Mouse (Mus musculus): ENCODE data around the gene C87436. TPM values are rescaled to one million over a fixed set of nuclear protein-coding genes. Genes with fewer than 3 reads are reported as not detected.
A peak's percentile ranks its signal among the peaks of the same experiment; 100 is the strongest.

C87436 gene
- polyA plus RNA-seq, 1 experiment from 2014 or later = 23.3 TPM

- Histone ChIP-seq H3K4me2 (replicated peaks; ENCODE audit: low read depth, low read length) (peak overlapping the region; percentile 58), H3K9me3 (ENCODE audit: control insufficient read depth, low read length) (no peaks in the 10 kb centered on the region), H3K4me1 (ENCODE audit: control insufficient read depth, insufficient read depth, low read length) (no peaks in the 10 kb centered on the region), H3K27me3 (ENCODE audit: control insufficient read depth, insufficient read depth, low read length) (no peaks in the 10 kb centered on the region), H3K4me3 (ENCODE audit: low read length) (peak overlapping the region; percentile 20; the same call in 1 of the 2 replicates), H3K9ac (ENCODE audit: low read depth, low read length) (no peak overlapping the region), H3K27ac (ENCODE audit: low read depth, low read length) (no peak overlapping the region), H3K36me3 (ENCODE audit: control insufficient read depth, insufficient read depth, low read length) (peaks cover 16% of the 10 kb centered on the region; the same call in 1 of the 2 replicates)
- no peak for ATAC-seq (ENCODE audit: low FRiP score, low TSS enrichment)
Observed at GRCm38 (mm10) chr6:86406306-86406705, 31.9 kb upstream of the C87436 start.

DNA sequence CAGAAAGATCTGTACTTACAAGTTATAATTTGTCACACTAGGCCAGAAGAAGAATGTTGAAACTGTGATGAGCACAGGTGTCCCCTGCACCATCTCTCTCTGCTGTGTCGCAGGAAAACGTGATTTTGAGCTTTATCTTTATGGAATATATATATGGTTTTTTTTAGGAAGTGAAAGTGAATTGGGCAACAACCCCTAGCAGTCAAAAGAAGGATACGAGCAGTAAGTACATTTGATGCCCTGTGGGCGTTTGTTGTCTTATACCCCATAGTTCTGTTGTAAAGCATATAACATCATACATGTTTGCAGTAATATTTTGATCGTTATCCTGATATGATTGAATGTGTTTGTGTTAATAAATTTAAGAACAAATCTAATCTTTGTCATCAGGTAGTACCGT is 19.5 kb upstream of the C87436 start:
- Histone ChIP-seq H3K4me3 (ENCODE audit: low read length) (no peak overlapping the region), H3K36me3 (ENCODE audit: control insufficient read depth, insufficient read depth, low read length) (peaks cover 75% of the 10 kb centered on the region), H3K4me1 (ENCODE audit: control insufficient read depth, insufficient read depth, low read length) (no peaks in the 10 kb centered on the region), H3K4me2 (replicated peaks; ENCODE audit: low read depth, low read length) (no peak overlapping the region), H3K9ac (ENCODE audit: low read depth, low read length) (no peak overlapping the region), H3K27me3 (ENCODE audit: control insufficient read depth, insufficient read depth, low read length) (no peaks in the 10 kb centered on the region), H3K9me3 (ENCODE audit: control insufficient read depth, low read length) (no peaks in the 10 kb centered on the region), H3K27ac (ENCODE audit: low read depth, low read length) (no peak overlapping the region)
- 95% methylated on average over 6 of the region's 6 CpGs for WGBS
- no peak for ATAC-seq (ENCODE audit: low FRiP score, low TSS enrichment)

DNA sequence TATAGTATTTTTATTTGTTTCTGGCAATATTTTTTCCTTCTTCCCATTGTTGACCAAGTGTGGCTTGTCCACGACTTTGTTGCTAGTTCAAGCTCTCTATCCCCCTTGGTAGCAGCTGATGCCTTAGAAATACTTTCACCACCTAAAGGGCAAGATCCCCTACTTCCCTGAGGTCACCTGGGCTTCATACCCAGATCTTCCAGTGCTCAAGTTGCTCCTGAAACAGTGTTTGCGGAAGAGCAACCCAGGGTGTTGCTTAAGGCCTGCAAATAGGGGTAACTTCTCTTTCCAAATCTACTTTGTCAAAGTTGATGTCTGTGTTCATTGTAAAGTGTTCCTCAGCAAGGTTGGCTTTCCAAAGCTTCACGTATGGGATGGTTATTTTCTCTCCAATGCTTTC is 18.9 kb upstream of the C87436 start:
- Histone ChIP-seq H3K4me1 (ENCODE audit: control insufficient read depth, insufficient read depth, low read length) (no peaks in the 10 kb centered on the region), H3K27ac (ENCODE audit: low read depth, low read length) (no peak overlapping the region), H3K4me2 (replicated peaks; ENCODE audit: low read depth, low read length) (no peak overlapping the region), H3K9ac (ENCODE audit: low read depth, low read length) (no peak overlapping the region), H3K36me3 (ENCODE audit: control insufficient read depth, insufficient read depth, low read length) (peaks cover 78% of the 10 kb centered on the region), H3K27me3 (ENCODE audit: control insufficient read depth, insufficient read depth, low read length) (no peaks in the 10 kb centered on the region), H3K4me3 (ENCODE audit: low read length) (no peak overlapping the region), H3K9me3 (ENCODE audit: control insufficient read depth, low read length) (no peaks in the 10 kb centered on the region)
- WGBS = 91% methylated on average over 3 of the region's 3 CpGs
- no peak for ATAC-seq (ENCODE audit: low FRiP score, low TSS enrichment)

- no peaks in the 10 kb centered on the region for H3K9me3 ChIP-seq (ENCODE audit: control insufficient read depth, low read length)
- no peak overlapping the region for H3K4me2 ChIP-seq (replicated peaks; ENCODE audit: low read depth, low read length)
- peaks cover 81% of the 10 kb centered on the region for H3K36me3 ChIP-seq (ENCODE audit: control insufficient read depth, insufficient read depth, low read length)
- no peaks in the 10 kb centered on the region for H3K4me1 ChIP-seq (ENCODE audit: control insufficient read depth, insufficient read depth, low read length)
- no peak overlapping the region for H3K9ac ChIP-seq (ENCODE audit: low read depth, low read length)
- no peak overlapping the region for H3K27ac ChIP-seq (ENCODE audit: low read depth, low read length)
- ATAC-seq (ENCODE audit: low FRiP score, low TSS enrichment) = no peak
- H3K4me3 ChIP-seq (ENCODE audit: low read length) = no peak overlapping the region
- H3K27me3 ChIP-seq (ENCODE audit: control insufficient read depth, insufficient read depth, low read length) = no peaks in the 10 kb centered on the region
- WGBS = 83% methylated on average over 6 of the region's 6 CpGs
Observed at GRCm38 (mm10) chr6:86420491-86420890, 17.7 kb upstream of the C87436 start.

- H3K36me3 ChIP-seq (ENCODE audit: control insufficient read depth, insufficient read depth, low read length) = peaks cover 84% of the 10 kb centered on the region
- WGBS = 91% methylated on average over 1 of the region's 1 CpGs
Observed at GRCm38 (mm10) chr6:86426358-86426757, 11.8 kb upstream of the C87436 start, which contains the start of gene Gm44790. Gm44790 (plus strand) TSS chr6:86426658.

DNA sequence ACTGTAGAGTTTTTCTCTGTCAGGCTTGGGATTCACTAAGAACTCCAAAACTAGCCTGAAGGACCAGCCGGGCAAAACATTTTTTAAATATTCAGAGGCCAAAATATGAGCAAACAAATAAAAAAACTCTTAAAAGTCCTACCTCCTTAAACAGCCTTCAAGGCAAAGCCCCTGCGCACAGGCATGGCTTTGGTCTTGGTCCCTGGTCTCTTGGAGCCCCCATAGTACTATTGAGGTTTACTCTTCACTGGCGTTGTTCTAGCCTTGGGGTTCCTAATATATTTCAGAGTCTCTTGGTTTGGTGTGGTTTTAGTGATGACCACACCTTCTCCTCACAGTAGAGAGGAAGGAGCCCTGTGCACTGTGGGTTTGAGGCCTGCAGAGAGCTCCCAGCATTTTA is 6.6 kb upstream of the C87436 start:
- Histone ChIP-seq H3K27me3 (ENCODE audit: control insufficient read depth, insufficient read depth, low read length) (no peaks in the 10 kb centered on the region), H3K4me1 (ENCODE audit: control insufficient read depth, insufficient read depth, low read length) (no peaks in the 10 kb centered on the region), H3K36me3 (ENCODE audit: control insufficient read depth, insufficient read depth, low read length) (peaks cover 94% of the 10 kb centered on the region), H3K4me3 (ENCODE audit: low read length) (no peak overlapping the region), H3K9ac (ENCODE audit: low read depth, low read length) (no peak overlapping the region), H3K9me3 (ENCODE audit: control insufficient read depth, low read length) (no peaks in the 10 kb centered on the region), H3K27ac (ENCODE audit: low read depth, low read length) (no peak overlapping the region), H3K4me2 (replicated peaks; ENCODE audit: low read depth, low read length) (no peak overlapping the region)
- WGBS = 99% methylated on average over 3 of the region's 3 CpGs
- ATAC-seq (ENCODE audit: low FRiP score, low TSS enrichment) = no peak

More at GRCm38 (mm10) chr6:86426358-86426757, 11.8 kb upstream of the C87436 start, which contains the start of gene Gm44790:
- H3K4me1 ChIP-seq (ENCODE audit: control insufficient read depth, insufficient read depth, low read length) = no peaks in the 10 kb centered on the region
- ATAC-seq (ENCODE audit: low FRiP score, low TSS enrichment) = no peak
- no peak within 1 kb of the TSS for H3K4me3 ChIP-seq (ENCODE audit: low read length)
- H3K9me3 ChIP-seq (ENCODE audit: control insufficient read depth, low read length) = no peaks in the 10 kb centered on the region
- H3K4me2 ChIP-seq (replicated peaks; ENCODE audit: low read depth, low read length) = no peak within 1 kb of the TSS
- H3K9ac ChIP-seq (ENCODE audit: low read depth, low read length) = no peak within 1 kb of the TSS
- no peaks in the 10 kb centered on the region for H3K27me3 ChIP-seq (ENCODE audit: control insufficient read depth, insufficient read depth, low read length)
- no peak within 1 kb of the TSS for H3K27ac ChIP-seq (ENCODE audit: low read depth, low read length)

DNA sequence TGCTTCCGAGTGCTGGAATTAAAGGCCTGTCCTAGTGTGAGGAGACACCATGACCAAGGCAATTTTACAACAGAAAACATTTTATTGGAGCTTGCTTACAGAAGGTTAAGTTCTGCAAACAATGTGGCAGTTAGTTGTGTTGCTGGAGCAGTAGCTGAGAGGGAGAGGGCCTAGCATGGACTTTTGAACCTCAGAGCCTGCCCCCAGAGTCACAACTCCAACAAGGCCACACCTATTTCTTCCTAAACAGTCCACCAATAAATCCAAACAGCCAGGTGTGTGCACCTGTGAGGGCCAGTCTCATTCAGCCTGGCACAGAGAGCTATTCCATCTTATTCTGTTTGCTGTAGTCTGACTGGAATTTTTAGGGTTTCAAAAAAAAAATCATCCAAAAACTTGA is 4.5 kb upstream of the C87436 start:
- Histone ChIP-seq H3K36me3 (ENCODE audit: control insufficient read depth, insufficient read depth, low read length) (peaks cover 76% of the 10 kb centered on the region), H3K27ac (ENCODE audit: low read depth, low read length) (no peak overlapping the region), H3K27me3 (ENCODE audit: control insufficient read depth, insufficient read depth, low read length) (no peaks in the 10 kb centered on the region), H3K9ac (ENCODE audit: low read depth, low read length) (no peak overlapping the region), H3K4me2 (replicated peaks; ENCODE audit: low read depth, low read length) (no peak overlapping the region), H3K4me3 (ENCODE audit: low read length) (no peak overlapping the region), H3K4me1 (ENCODE audit: control insufficient read depth, insufficient read depth, low read length) (no peaks in the 10 kb centered on the region), H3K9me3 (ENCODE audit: control insufficient read depth, low read length) (no peaks in the 10 kb centered on the region)
- no peak for ATAC-seq (ENCODE audit: low FRiP score, low TSS enrichment)
- 100% methylated on average over 1 of the region's 1 CpGs for WGBS

GRCm38 (mm10) chr6:86437711-86438110 is 463 bp upstream of the C87436 start:
- H3K36me3 ChIP-seq (ENCODE audit: control insufficient read depth, insufficient read depth, low read length) = peaks cover 40% of the 10 kb centered on the region
- H3K4me2 ChIP-seq (replicated peaks; ENCODE audit: low read depth, low read length) = peak overlapping the region; percentile 65
- H3K9me3 ChIP-seq (ENCODE audit: control insufficient read depth, low read length) = no peaks in the 10 kb centered on the region
- peak overlapping the region; percentile 83 for H3K9ac ChIP-seq (ENCODE audit: low read depth, low read length)
- H3K27ac ChIP-seq (ENCODE audit: low read depth, low read length) = peak overlapping the region; percentile 95
- ATAC-seq (ENCODE audit: low FRiP score, low TSS enrichment) = peak; percentile 72
- no peaks in the 10 kb centered on the region for H3K27me3 ChIP-seq (ENCODE audit: control insufficient read depth, insufficient read depth, low read length)
- peaks cover 4% of the 10 kb centered on the region; the same call in 1 of the 2 replicates for H3K4me1 ChIP-seq (ENCODE audit: control insufficient read depth, insufficient read depth, low read length)
- 1% methylated on average over 14 of the region's 14 CpGs for WGBS
- peak overlapping the region; percentile 86 for H3K4me3 ChIP-seq (ENCODE audit: low read length)

- 4% methylated on average over 13 of the region's 13 CpGs for WGBS
- ATAC-seq (ENCODE audit: low FRiP score, low TSS enrichment) = peak; percentile 2; the same call in 1 of the 2 replicates
- peak overlapping the region; percentile 83 for H3K9ac ChIP-seq (ENCODE audit: low read depth, low read length)
Observed at GRCm38 (mm10) chr6:86439119-86439496, 934 bp downstream of the C87436 start.

More at GRCm38 (mm10) chr6:86439119-86439496, 934 bp downstream of the C87436 start:
- Histone ChIP-seq H3K36me3 (ENCODE audit: control insufficient read depth, insufficient read depth, low read length) (peaks cover 37% of the 10 kb centered on the region), H3K4me3 (ENCODE audit: low read length) (peak overlapping the region; percentile 86), H3K4me1 (ENCODE audit: control insufficient read depth, insufficient read depth, low read length) (peaks cover 4% of the 10 kb centered on the region; the same call in 1 of the 2 replicates), H3K4me2 (replicated peaks; ENCODE audit: low read depth, low read length) (peak overlapping the region; percentile 60), H3K27me3 (ENCODE audit: control insufficient read depth, insufficient read depth, low read length) (no peaks in the 10 kb centered on the region), H3K9me3 (ENCODE audit: control insufficient read depth, low read length) (no peaks in the 10 kb centered on the region), H3K27ac (ENCODE audit: low read depth, low read length) (peak overlapping the region; percentile 95)

Data from kidney, embryonic 14.5 days (tissue).